Mouse (Mus musculus) liver, embryonic 16.5 days (tissue): Measurements from ENCODE around the gene Eif4ebp2. TPM values are rescaled to one million over a fixed set of nuclear protein-coding genes. Genes with fewer than 3 reads are reported as not detected.

Experiments
- ATAC-seq: fragments of 200-750 bp; cut with Nextera tagmentation; 2 replicates; pipeline ENCODE4 v1.8.0; 2017; ENCODE audit warnings: low read depth, mild to moderate bottlenecking, moderate number of reproducible peaks, moderate library complexity
- H3K27ac ChIP-seq: fragments of 300-500 bp; sonication (generic); 2 replicates; pipeline ENCODE4 v1.5.1; 2014; ENCODE audit warnings: mild to moderate bottlenecking, low read length
- H3K27me3 ChIP-seq: fragments of 300-500 bp; sonication (generic); 2 replicates; pipeline ENCODE4 v1.6.1; 2014; ENCODE audit warnings: low read depth, low read length, mixed read lengths; ENCODE audit not compliant: control insufficient read depth, insufficient read depth
- H3K36me3 ChIP-seq: fragments of 300-500 bp; sonication (generic); 2 replicates; pipeline ENCODE4 v1.6.1; 2014; ENCODE audit warnings: mild to moderate bottlenecking; ENCODE audit not compliant: control insufficient read depth, insufficient read depth
- H3K4me1 ChIP-seq: fragments of 300-500 bp; sonication (generic); 2 replicates; pipeline ENCODE4 v1.6.1; 2014; ENCODE audit warnings: low read depth, low read length, mixed read lengths; ENCODE audit not compliant: control insufficient read depth
- H3K4me2 ChIP-seq: fragments of 300-500 bp; sonication (generic); 2 replicates; pipeline ENCODE4 v1.6.1; 2014; ENCODE audit warnings: low read depth, low read length, mixed read lengths
- H3K4me3 ChIP-seq: fragments of 300-500 bp; sonication (generic); 2 replicates; pipeline ENCODE4 v1.5.1; 2014; ENCODE audit warnings: low read depth, mild to moderate bottlenecking, low read length
- H3K9ac ChIP-seq: fragments of 300-500 bp; sonication (generic); 2 replicates; pipeline ENCODE4 v1.6.1; 2014; ENCODE audit warnings: low read depth, low read length
- H3K9me3 ChIP-seq: fragments of 300-500 bp; sonication (generic); replicated peaks from 2 replicates; pipeline ENCODE4 v1.6.1; 2016; ENCODE audit warnings: low read length; ENCODE audit not compliant: control insufficient read depth
- WGBS: fragments of 180-500 bp; shearing (Covaris S2); extraction: QIAGEN DNeasy Blood & Tissue Kit; methylation state at CpG from one replicate; pipeline ENCODE4 v1.1.7; 2014; ENCODE audit not compliant: insufficient replicate concordance; 5-methylcytosine and 5-hydroxymethylcytosine counted together
- polyA plus RNA-seq: library from polyadenylated mRNA; unstranded; fragments of >200 nt; fragmentation: Nextera tagmentation; extraction: Ambion mirVana; gene quantifications from 2 replicates; pipeline ENCODE4 v1.2.1, GENCODE M21; 2015

Eif4ebp2 gene
- polyA plus RNA-seq, 1 experiment from 2014 or later = 39.4 TPM

DNA sequence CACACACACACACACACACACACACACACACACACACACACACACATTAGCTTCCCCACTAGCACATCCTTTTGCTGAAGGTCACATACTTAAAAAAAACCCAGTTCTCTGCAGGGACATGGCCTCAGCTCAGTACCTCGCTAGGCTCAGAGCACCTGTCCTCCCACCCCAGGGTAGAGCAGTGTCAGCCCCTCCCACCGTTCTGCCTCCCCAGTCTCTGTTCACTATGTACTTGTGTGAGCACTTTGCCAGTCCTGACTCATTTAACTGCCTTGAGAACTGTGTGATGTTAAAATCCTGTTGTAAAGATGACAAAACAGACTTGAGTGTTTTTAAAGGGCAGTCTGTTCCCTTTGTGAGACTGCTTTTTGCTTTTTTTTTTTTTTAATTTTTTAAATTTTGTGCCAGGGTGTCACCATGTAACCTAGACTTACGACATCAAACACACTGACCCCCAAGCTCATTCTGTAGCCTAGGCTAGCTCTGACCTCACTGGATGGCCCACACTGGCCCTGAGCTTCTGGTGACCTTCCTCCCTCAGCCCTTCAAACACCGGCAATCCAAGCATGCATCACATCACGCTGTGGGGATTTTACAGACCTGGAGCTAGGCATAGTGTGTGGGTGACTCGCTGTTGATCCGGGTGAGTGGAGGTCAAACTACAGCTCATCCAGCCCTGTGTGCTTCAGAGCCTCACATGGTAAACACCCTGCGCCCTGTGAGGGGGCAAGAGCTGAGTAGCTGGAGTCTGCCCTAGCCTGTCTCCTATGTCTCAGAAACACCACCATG lies 34.3 kb upstream of the Eif4ebp2 start:
- no peaks in the 10 kb centered on the region for H3K27me3 ChIP-seq

DNA sequence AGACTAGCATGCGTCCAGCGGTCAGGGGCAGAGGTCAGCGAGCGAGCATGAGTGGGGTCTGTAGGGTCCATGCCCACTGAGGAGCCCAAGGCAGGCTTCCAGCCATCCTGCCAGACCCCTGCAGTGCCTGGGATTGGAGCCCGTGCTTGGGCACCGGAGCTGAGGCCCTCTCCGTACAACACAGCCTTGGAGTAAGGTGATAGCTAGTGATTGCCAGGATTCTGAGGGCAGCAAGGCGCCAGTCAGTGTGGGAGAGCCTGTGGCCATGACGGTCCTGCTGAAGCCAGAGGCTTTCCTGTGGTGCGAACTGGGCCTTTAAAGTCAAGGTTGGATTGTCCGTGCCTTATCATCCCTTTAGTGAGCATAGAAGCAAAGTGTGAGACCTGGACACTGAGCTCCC lies 32.3 kb upstream of the Eif4ebp2 start:
- Histone ChIP-seq H3K9me3 (no peaks in the 10 kb centered on the region), H3K4me1 (peaks cover 7% of the 10 kb centered on the region), H3K4me2 (no peak overlapping the region), H3K36me3 (no peaks in the 10 kb centered on the region), H3K27ac (no peak overlapping the region), H3K9ac (no peak overlapping the region), H3K27me3 (no peaks in the 10 kb centered on the region), H3K4me3 (no peak overlapping the region)
- WGBS = 73% methylated on average over 11 of the region's 11 CpGs
- no peak for ATAC-seq

More for the DNA sequence above, 34.3 kb upstream of the Eif4ebp2 start:
- peak overlapping the region; percentile 23; the same call in 1 of the 2 replicates for H3K27ac ChIP-seq
- no peak overlapping the region for H3K4me2 ChIP-seq
- ATAC-seq = peak; percentile 33; the same call in 1 of the 2 replicates
- peaks cover 19% of the 10 kb centered on the region for H3K4me1 ChIP-seq
- H3K4me3 ChIP-seq = no peak overlapping the region
- H3K9me3 ChIP-seq = no peaks in the 10 kb centered on the region
- H3K9ac ChIP-seq = no peak overlapping the region
- 73% methylated on average over 8 of the region's 8 CpGs for WGBS
- H3K36me3 ChIP-seq = no peaks in the 10 kb centered on the region

DNA sequence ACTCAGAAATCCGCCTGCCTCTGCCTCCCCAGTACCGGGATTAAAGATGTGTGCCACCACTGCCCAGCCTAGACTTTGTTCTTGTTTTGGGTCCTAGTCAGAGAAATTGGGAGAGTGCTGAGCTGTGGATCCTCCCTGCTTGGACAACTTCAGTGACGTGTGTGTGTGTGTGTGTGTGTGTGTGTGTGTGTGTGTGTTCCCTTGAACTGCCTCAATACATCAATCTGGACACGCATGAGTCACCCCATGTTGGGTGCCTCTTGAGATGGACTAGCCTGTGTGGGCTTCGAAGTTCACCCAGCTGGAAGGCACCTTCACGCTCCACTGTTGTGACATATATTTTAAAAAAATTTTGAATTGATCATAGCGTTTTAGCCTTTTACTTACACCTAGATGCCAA lies 30.3 kb upstream of the Eif4ebp2 start:
- H3K36me3 ChIP-seq = no peaks in the 10 kb centered on the region
- no peaks in the 10 kb centered on the region for H3K27me3 ChIP-seq
- ATAC-seq = no peak
- H3K27ac ChIP-seq = no peak overlapping the region
- H3K9me3 ChIP-seq = no peaks in the 10 kb centered on the region
- H3K4me1 ChIP-seq = peaks cover 3% of the 10 kb centered on the region; the same call in 1 of the 2 replicates
- 79% methylated on average over 7 of the region's 7 CpGs for WGBS
- no peak overlapping the region for H3K9ac ChIP-seq
- no peak overlapping the region for H3K4me3 ChIP-seq
- no peak overlapping the region for H3K4me2 ChIP-seq

DNA sequence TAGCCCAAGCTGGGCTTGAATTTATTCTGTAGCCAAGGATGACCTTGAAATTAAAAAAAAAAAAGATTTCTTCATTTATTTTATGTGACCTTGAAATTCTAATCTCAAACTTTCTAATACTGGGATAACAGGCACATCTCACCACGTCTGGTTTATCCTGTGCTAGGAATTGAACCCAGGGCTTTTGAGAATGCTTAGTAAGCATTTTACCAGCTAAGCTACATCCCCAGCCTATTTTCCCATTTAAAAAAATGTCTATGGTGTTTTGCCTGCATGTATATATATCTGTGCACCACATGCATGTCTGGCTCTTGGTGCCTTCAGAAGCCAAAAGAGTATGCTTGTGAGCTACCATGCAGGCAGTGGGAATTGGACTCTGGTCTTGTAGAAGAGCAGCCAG lies 28.0 kb upstream of the Eif4ebp2 start:
- WGBS = 35% methylated on average over 1 of the region's 1 CpGs
- Histone ChIP-seq H3K27me3 (no peaks in the 10 kb centered on the region), H3K4me3 (no peak overlapping the region), H3K36me3 (no peaks in the 10 kb centered on the region), H3K4me1 (peaks cover 10% of the 10 kb centered on the region), H3K9me3 (no peaks in the 10 kb centered on the region), H3K27ac (no peak overlapping the region), H3K4me2 (no peak overlapping the region), H3K9ac (no peak overlapping the region)
- ATAC-seq = no peak

DNA sequence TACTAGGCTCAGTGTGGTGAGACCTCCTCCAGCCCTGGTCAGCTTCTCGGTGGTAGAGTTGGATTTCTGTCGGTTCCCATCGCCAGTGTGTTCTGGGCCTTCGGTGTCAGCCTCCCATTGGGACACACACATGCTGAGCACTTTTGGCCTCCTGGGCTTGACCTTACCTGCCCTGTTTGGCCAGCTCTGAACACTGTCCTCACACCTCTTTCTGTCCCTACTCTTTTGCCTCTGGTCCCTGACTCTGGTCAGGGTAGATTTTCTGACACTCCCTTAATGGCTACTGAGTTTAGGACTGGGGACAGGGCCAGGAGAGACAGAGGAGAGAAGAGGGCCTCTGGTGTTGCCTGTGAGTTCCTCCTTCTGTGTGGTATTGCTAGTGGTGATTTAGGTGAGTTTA lies 27.5 kb upstream of the Eif4ebp2 start:
- Histone ChIP-seq H3K36me3 (no peaks in the 10 kb centered on the region), H3K4me1 (peaks cover 14% of the 10 kb centered on the region), H3K9ac (no peak overlapping the region), H3K27me3 (no peaks in the 10 kb centered on the region), H3K4me3 (no peak overlapping the region), H3K4me2 (no peak overlapping the region), H3K27ac (no peak overlapping the region), H3K9me3 (no peaks in the 10 kb centered on the region)
- ATAC-seq = no peak
- WGBS = 65% methylated on average over 4 of the region's 4 CpGs

DNA sequence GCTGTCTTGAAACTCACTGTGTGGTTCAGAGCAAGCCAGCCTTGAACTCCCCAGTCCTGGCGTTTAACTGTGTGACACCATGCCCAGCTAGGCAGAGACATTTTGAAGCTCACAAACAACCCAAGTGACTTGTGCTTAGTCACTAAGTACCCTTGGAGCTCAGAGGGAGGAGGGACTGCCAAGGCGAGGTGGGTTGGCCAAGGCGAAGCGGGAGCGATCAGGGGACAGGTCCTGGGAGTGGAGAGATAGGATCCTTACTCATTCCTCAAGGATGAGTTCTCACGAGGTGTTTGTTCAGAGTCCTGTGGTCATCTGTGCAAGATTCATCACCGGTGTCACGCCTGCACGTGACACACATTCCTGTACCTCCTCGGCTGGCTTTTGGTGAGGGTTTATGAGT lies 27.0 kb upstream of the Eif4ebp2 start:
- H3K4me1 ChIP-seq = peaks cover 18% of the 10 kb centered on the region
- ATAC-seq = no peak
- no peak overlapping the region for H3K9ac ChIP-seq
- no peak overlapping the region for H3K27ac ChIP-seq
- H3K4me3 ChIP-seq = no peak overlapping the region
- H3K4me2 ChIP-seq = no peak overlapping the region
- no peaks in the 10 kb centered on the region for H3K36me3 ChIP-seq
- H3K27me3 ChIP-seq = no peaks in the 10 kb centered on the region
- 91% methylated on average over 10 of the region's 10 CpGs for WGBS
- H3K9me3 ChIP-seq = no peaks in the 10 kb centered on the region

DNA sequence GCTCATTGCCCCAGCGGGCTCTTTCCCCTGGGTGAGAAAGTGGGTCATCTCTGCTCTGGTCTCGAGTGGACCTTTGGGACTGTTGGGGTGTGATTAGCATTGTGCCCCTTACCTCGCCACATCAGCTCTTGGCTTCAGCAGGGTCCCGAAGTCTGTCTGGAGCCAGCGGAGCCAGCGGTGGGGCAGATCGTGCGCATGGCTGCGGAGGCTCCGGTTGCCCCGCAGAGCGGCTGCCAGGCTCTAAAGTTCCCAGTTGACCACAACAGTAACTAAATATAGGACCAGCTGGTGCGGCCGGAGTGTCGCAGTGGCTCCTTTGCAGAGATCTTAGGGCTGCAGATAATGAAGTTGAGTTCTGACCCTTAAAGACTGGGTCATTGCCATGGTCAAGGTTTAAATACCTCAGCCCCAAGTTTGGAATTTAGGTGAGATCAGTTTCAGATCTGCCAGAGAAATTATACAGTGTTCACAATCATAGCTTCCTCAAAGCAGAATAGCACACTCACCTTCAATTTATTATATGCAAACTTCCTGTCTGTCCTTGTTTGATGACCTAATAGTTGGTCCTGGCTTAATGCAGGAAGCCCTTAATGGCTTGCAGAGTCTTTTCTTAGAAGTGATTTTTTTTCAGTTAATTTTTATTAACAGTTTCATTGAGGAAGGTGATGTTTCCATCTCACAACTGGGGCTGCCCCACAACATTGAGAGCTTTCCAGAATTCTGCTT lies 24.1 kb upstream of the Eif4ebp2 start:
- Histone ChIP-seq H3K4me2 (peak overlapping the region; percentile 97), H3K27me3 (no peaks in the 10 kb centered on the region), H3K9ac (peak overlapping the region; percentile 78), H3K9me3 (no peaks in the 10 kb centered on the region), H3K27ac (peak overlapping the region; percentile 92), H3K4me3 (peak overlapping the region; percentile 82), H3K36me3 (no peaks in the 10 kb centered on the region), H3K4me1 (peaks cover 18% of the 10 kb centered on the region)
- WGBS = 6% methylated on average over 15 of the region's 15 CpGs
- ATAC-seq = no peak

DNA sequence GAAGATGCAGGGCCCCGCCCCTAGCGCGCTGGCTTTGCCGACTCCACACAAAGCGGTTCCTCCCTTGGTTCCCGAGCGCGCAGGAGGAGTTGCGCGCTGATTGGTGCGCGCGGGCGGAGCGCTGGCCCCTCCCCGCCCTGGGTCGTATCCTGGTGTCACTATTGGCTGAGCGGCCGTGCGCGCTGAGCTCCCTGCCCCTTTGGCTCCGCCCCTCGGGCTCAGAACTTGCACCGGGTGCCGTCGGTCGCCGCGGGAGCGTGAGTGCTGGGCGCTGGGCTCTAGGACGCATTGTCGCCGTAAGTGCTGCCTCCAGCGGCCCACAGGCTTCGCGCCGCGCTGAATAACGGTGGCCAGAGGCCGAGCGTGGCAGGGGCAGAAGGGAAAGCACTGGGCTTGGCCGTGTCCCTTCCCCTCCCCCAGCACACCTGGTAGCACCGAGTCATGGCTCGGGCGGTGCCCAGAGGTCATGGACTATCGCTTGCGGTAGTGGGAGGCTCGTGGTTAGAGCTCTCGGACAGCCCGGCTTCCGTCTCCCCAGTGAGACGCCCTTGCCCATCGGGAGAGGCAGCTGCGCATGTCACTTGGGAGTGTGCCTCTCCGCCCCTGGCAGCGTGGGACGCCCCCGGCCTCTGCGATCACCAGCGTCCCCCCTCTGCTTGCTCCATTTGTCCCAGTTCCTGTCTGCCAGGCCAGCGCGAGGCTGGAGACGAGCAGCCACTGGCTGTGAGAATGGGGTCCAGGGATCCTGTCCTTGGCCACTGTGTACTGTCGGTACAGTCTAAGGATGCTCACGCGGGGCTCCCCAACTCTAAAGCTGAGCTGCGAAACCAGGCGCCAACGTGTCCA lies 23.4 kb upstream of the Eif4ebp2 start, which contains the start of gene Lrrc20:
TSS of gene Lrrc20 (plus strand) at position 208 of the 846 bp plus-strand sequence.
- ATAC-seq = peak; percentile 98
- under 1% methylated on average over 70 of the region's 70 CpGs for WGBS
- Histone ChIP-seq H3K27ac (peak within 1 kb of the TSS; percentile 92), H3K27me3 (no peaks in the 10 kb centered on the region), H3K9ac (peak within 1 kb of the TSS; percentile 78), H3K4me3 (peak within 1 kb of the TSS; percentile 82), H3K36me3 (no peaks in the 10 kb centered on the region), H3K9me3 (no peaks in the 10 kb centered on the region), H3K4me2 (peak within 1 kb of the TSS; percentile 97), H3K4me1 (peaks cover 18% of the 10 kb centered on the region)
